Mouse (Mus musculus) heart, postnatal 0 days (tissue): Measurements from ENCODE around the gene Sash1. TPM values are rescaled to one million over a fixed set of nuclear protein-coding genes. Genes with fewer than 3 reads are reported as not detected.
"Not testable (repeated sequence)": the region's sequence is repeated elsewhere in the genome, so short reads cannot be mapped to it uniquely, and the experiment has no call there.

Experiments used
- ATAC-seq: fragments of 200-750 bp; cut with Nextera tagmentation; 2 replicates; pipeline ENCODE4 v1.8.0; 2017; ENCODE audit warnings: low read depth, moderate number of reproducible peaks, moderate library complexity; ENCODE audit not compliant: insufficient read depth
- DNase-seq: peaks from one replicate; pipeline ENCODE4 v3.0.0-alpha.2; 2016; ENCODE audit warnings: low spot score
- H3K27ac ChIP-seq: fragments of 300-500 bp; sonication (generic); 2 replicates; pipeline ENCODE4 v1.5.1; 2014; ENCODE audit warnings: low read depth, mild to moderate bottlenecking
- H3K27me3 ChIP-seq: fragments of 300-500 bp; sonication (generic); 2 replicates; pipeline ENCODE4 v1.6.1; 2014; ENCODE audit warnings: low read length, mixed read lengths; ENCODE audit not compliant: control insufficient read depth, insufficient read depth
- H3K36me3 ChIP-seq: fragments of 300-500 bp; sonication (generic); replicated peaks from 2 replicates; pipeline ENCODE4 v1.6.1; 2014; ENCODE audit warnings: low read length, mixed read lengths; ENCODE audit not compliant: control insufficient read depth, insufficient read depth
- H3K4me1 ChIP-seq: fragments of 300-500 bp; sonication (generic); 2 replicates; pipeline ENCODE4 v1.6.1; 2014; ENCODE audit warnings: antibody characterized with exemption; ENCODE audit not compliant: control insufficient read depth, insufficient read depth
- H3K4me2 ChIP-seq: fragments of 300-500 bp; sonication (generic); 2 replicates; pipeline ENCODE4 v1.6.1; 2014; ENCODE audit warnings: low read depth, mild to moderate bottlenecking, low read length, moderate library complexity
- H3K4me3 ChIP-seq: fragments of 300-500 bp; sonication (generic); 2 replicates; pipeline ENCODE4 v1.5.1; 2014; ENCODE audit warnings: low read depth, low read length
- H3K9ac ChIP-seq: fragments of 300-500 bp; sonication (generic); replicated peaks from 2 replicates; pipeline ENCODE4 v1.6.1; 2014; ENCODE audit warnings: low read depth, low read length, mixed read lengths
- H3K9me3 ChIP-seq: fragments of 300-500 bp; sonication (generic); replicated peaks from 2 replicates; pipeline ENCODE4 v1.6.1; 2016; ENCODE audit warnings: low read length; ENCODE audit not compliant: control insufficient read depth
- CTCF ChIP-seq: IDR thresholded peaks from 2 replicates; pipeline ENCODE4 v1.5.1; 2016; ENCODE audit warnings: antibody characterized with exemption, control low read depth, low read depth
- EP300 ChIP-seq: IDR thresholded peaks from 2 replicates; pipeline ENCODE4 v1.6.1; 2016; ENCODE audit warnings: antibody characterized with exemption, low read depth
- WGBS: fragments of 180-500 bp; shearing (Covaris S2); extraction: QIAGEN DNeasy Blood & Tissue Kit; methylation state at CpG from one replicate; pipeline ENCODE4 v1.1.7; 2014; 5-methylcytosine and 5-hydroxymethylcytosine counted together
- polyA plus RNA-seq: library from polyadenylated mRNA; unstranded; fragments of >200 nt; fragmentation: Nextera tagmentation; extraction: Ambion mirVana; gene quantifications from 2 replicates; pipeline ENCODE4 v1.2.1, GENCODE M21; 2015
- total RNA-seq: library from RNA; depleted of rRNA; stranded (reverse); fragments of >200 nt; gene quantifications from 2 replicates; pipeline ENCODE4 v1.2.3, GENCODE M21; 2014; ENCODE audit warnings: low replicate concordance

Sash1 gene
- total and polyA plus RNA-seq, 2 experiments from 2014 or later = 3.9 to 18.3 TPM

DNA sequence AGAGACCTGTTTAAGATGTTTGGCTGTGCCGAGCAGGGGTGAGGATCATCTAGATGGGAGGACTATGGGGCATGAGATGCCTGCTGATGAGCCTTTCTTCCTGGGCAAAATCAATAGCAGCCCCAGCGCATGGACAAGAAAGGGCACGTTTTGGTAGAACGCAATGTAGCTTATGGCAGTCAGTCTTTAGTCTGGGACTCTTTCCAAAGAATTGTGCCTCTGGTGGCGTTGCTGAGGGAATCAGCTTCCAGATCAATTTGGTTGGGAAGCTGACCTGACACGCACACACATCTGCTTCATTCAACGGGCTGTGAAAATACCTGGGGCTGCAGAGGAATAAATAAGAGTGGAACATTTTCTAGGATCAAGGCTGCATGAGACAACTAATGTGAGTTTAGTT is 167.0 kb downstream of the Sash1 start:
- DNase-seq (no peak), ATAC-seq (no peak)
- H3K4me2 ChIP-seq = no peak overlapping the region
- WGBS = 79% methylated on average over 7 of the region's 7 CpGs
- no peak overlapping the region for H3K27ac ChIP-seq
- peaks cover 7% of the 10 kb centered on the region; the same call in 1 of the 2 replicates for H3K36me3 ChIP-seq
- no peak overlapping the region for H3K9ac ChIP-seq
- no peaks in the 10 kb centered on the region for H3K4me1 ChIP-seq
- TF ChIP-seq CTCF = no peak
- no peak for TF ChIP-seq EP300
- H3K4me3 ChIP-seq = no peak overlapping the region
- H3K27me3 ChIP-seq = no peaks in the 10 kb centered on the region
- no peaks in the 10 kb centered on the region for H3K9me3 ChIP-seq

DNA sequence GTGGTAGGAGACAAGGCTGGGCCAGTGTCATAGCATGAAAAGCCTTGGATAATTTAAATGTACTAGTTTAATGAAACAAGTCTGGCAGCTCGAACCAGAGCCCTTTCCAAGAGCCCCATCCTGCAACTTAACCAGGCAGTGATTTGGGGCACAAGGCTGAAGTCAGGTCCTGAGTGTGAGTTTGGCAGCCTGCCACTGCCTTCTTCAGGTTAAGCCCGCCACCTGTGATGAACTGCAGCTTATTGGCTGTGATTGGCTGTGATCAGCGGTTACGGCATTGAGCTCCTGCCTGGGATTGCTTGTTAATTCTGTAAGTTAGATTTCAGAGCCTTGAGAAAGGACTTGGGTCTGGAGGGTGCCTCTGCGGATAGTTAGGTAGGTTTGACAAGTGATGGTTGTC is 168.7 kb downstream of the Sash1 start:
- no peak for DNase-seq

DNA sequence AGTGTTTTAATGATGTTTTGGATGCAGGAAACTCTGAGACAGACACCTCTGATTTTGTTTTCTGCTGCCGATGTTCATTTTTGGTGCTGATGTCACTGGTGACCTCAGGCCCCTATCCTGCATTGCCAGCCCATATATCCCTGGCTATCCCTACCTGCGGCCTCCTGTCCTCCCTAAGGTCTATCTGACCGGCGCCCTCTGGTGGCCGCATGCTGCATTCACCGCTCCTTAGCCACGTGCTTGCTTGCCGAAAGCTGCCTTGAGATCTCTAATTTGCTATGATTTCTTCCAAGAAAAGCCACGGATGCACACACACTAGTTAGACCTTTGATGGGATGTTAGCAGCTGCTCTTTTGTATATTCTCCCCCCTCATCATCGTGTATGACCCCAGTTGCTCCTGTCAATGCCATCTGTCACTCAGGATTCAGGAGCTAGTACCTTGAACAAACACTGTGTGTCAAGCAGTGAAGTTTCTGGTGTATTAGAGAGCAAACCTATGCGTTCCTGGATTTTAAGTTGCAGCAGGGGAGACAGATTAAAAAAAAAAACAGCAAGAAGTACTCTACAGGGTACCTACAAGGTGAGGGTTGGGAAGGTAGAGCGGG is 170.1 kb downstream of the Sash1 start:
- WGBS = 17% methylated on average over 12 of the region's 12 CpGs
- TF ChIP-seq EP300 (no peak), CTCF (peak; percentile 90)
- Histone ChIP-seq H3K4me2 (no peak overlapping the region), H3K9ac (no peak overlapping the region), H3K4me3 (no peak overlapping the region), H3K36me3 (no peaks in the 10 kb centered on the region), H3K9me3 (no peaks in the 10 kb centered on the region), H3K27ac (no peak overlapping the region), H3K27me3 (no peaks in the 10 kb centered on the region), H3K4me1 (no peaks in the 10 kb centered on the region)
- ATAC-seq = peak; percentile 51; the same call in 1 of the 2 replicates
- peak; percentile 46 for DNase-seq

More for the DNA sequence above, 168.7 kb downstream of the Sash1 start:
- Histone ChIP-seq H3K4me1 (no peaks in the 10 kb centered on the region), H3K36me3 (no peaks in the 10 kb centered on the region), H3K27ac (no peak overlapping the region), H3K4me3 (no peak overlapping the region), H3K9ac (no peak overlapping the region), H3K27me3 (no peaks in the 10 kb centered on the region), H3K9me3 (no peaks in the 10 kb centered on the region), H3K4me2 (no peak overlapping the region)
- TF ChIP-seq EP300 (no peak), CTCF (no peak)
- no peak for ATAC-seq
- WGBS = 72% methylated on average over 5 of the region's 5 CpGs

DNA sequence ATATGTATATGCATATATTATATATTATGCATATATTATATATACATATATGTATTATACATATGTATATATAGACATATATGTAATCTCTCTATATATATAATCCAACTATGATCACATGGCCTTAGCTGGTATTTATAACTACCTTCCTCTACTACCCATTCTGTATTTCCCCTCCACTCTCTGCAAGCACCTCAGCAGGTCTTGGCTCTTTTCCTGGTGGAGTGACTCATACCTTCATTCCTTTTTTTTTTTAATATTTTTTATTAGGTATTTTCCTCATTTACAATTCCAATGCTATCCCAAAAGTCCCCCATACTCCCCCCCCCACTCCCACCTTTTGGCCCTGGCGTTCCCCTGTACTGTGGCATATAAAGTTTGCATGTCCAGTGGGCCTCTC is 189.2 kb downstream of the Sash1 start:
- WGBS = 92% methylated on average over 1 of the region's 1 CpGs
- not testable (repeated sequence) for H3K9ac ChIP-seq, H3K4me2 ChIP-seq, DNase-seq, H3K4me3 ChIP-seq, H3K36me3 ChIP-seq, H3K27me3 ChIP-seq, H3K4me1 ChIP-seq, H3K9me3 ChIP-seq, H3K27ac ChIP-seq, ATAC-seq

DNA sequence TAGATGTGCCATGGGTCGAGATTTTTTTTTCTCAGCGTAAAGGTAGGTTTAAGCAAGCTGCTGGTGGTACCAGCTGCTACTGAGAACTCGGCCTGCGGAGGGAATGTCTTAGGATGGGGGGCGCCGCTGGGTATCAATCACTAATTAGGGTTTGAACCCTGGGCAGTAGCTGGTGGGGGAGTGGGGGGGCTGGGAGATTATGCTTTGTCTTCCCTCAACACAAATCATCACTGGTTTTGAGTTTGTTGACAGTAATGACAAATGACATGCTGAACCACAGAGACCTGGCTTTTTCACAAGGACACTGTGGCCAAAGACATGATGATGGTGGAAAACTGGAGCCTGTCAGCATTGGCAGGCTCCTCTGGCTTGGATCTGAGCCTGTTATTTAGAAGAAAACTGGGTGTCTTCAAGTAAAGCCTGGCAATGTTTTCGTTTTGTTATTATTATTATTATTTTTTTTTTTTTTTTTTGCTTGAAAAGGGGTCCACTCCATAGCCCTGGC is 191.8 kb downstream of the Sash1 start:
- H3K27me3 ChIP-seq = no peaks in the 10 kb centered on the region
- H3K9me3 ChIP-seq = no peaks in the 10 kb centered on the region
- H3K9ac ChIP-seq = no peak overlapping the region
- DNase-seq = no peak
- H3K27ac ChIP-seq = no peak overlapping the region
- no peak overlapping the region for H3K4me2 ChIP-seq
- H3K4me1 ChIP-seq = no peaks in the 10 kb centered on the region
- WGBS = 81% methylated on average over 7 of the region's 7 CpGs
- no peak overlapping the region for H3K4me3 ChIP-seq
- TF ChIP-seq CTCF (no peak), EP300 (no peak)
- no peak for ATAC-seq
- no peaks in the 10 kb centered on the region for H3K36me3 ChIP-seq

DNA sequence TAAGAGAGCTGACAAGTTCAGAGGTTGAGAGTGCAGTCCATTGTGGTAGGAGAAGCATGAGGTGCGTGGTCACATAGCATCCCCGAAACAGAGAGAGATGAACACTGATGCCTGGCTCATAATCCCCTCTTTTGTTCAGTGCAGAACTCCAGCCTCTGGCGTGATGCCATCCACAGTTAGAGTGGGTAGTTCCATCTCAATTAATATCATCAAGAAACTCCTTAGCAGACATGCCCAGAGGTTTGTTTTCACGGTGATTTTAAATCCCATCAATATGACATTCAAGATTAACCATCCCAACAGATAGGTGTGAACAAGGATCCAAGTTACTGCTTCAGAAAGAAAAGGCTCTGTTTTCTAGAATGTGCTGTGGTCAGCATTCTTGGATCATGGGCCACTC is 192.3 kb downstream of the Sash1 start:
- 71% methylated on average over 4 of the region's 4 CpGs for WGBS
- H3K27me3 ChIP-seq = no peaks in the 10 kb centered on the region
- no peak for ATAC-seq

More for the DNA sequence above, 192.3 kb downstream of the Sash1 start:
- Histone ChIP-seq H3K4me3 (no peak overlapping the region), H3K27ac (no peak overlapping the region), H3K4me2 (no peak overlapping the region), H3K36me3 (no peaks in the 10 kb centered on the region), H3K9me3 (no peaks in the 10 kb centered on the region), H3K4me1 (no peaks in the 10 kb centered on the region), H3K9ac (no peak overlapping the region)
- TF ChIP-seq CTCF (no peak), EP300 (no peak)
- no peak for DNase-seq
